Mouse (Mus musculus): ENCODE results near the gene Casq2. TPM values are rescaled to one million over a fixed set of nuclear protein-coding genes. Genes with fewer than 3 reads are reported as not detected.

The Casq2 gene
- polyA plus RNA-seq, 1 experiment from 2014 or later: 0.82 TPM

DNA sequence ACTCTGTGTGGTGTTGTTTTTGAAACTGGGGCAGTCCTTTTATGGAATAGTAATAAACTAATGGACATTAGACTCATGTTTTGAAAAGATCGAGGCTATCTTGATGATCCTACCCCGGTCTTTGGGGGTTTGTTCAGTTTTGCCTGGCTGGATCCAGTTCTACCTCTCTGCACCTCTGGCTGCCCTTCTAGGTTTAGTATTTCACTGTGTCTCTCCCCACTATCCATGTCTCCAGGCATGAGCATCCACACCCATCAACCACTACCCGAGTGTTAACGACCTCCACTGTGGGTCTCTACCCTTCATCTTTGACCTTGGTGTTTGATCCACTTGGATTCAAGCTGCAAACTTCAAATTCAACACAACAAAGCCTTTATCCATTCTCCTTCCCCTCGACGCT, 60.2 kb downstream of the Casq2 start:
- no peaks in the 10 kb centered on the region for H3K36me3 ChIP-seq (ENCODE audit: control insufficient read depth, insufficient read depth, low read length)
- no peaks in the 10 kb centered on the region for H3K9me3 ChIP-seq (replicated peaks; ENCODE audit: control insufficient read depth, low read length, poor library complexity, severe bottlenecking)
- no peak overlapping the region for H3K4me3 ChIP-seq (ENCODE audit: low read depth, low read length)
- 47% methylated on average over 6 of the region's 6 CpGs for WGBS
- H3K4me1 ChIP-seq (ENCODE audit: control insufficient read depth, insufficient read depth, low read length): peaks cover 5% of the 10 kb centered on the region; the same call in 1 of the 2 replicates
- no peak overlapping the region for H3K4me2 ChIP-seq (ENCODE audit: low read length)
- no peak overlapping the region for H3K27ac ChIP-seq (ENCODE audit: low read length)
- no peak for ATAC-seq
- no peak overlapping the region for H3K9ac ChIP-seq (ENCODE audit: low read depth, low read length)
- H3K27me3 ChIP-seq (ENCODE audit: control insufficient read depth, insufficient read depth, low read depth, low read length): no peaks in the 10 kb centered on the region

DNA sequence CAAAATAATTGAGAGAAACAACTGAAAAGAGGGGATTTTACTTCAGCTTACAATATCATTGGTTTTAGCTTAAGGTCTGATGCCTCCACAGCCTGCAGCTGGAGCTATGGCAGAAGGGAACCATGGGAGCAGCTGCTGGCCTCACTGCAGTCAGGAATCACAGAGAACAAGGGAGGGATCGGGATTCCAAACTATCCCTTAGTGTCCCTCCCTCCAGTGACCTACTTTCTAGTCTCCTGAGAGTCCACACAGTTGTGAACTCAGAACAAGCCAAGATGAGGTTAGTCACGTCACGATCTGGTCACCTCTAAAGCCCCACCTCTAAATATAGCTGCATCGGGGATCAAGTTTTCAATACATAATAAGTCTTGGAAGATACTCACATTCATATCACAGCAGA, 61.0 kb downstream of the Casq2 start:
- no peak overlapping the region for H3K27ac ChIP-seq (ENCODE audit: low read length)

GRCm38 (mm10) chr3:102149941-102150340, 63.7 kb downstream of the Casq2 start:
- Histone ChIP-seq H3K9me3 (replicated peaks; ENCODE audit: control insufficient read depth, low read length, poor library complexity, severe bottlenecking) (no peaks in the 10 kb centered on the region), H3K27me3 (ENCODE audit: control insufficient read depth, insufficient read depth, low read depth, low read length) (no peaks in the 10 kb centered on the region), H3K4me3 (ENCODE audit: low read depth, low read length) (no peak overlapping the region), H3K4me2 (ENCODE audit: low read length) (no peak overlapping the region), H3K4me1 (ENCODE audit: control insufficient read depth, insufficient read depth, low read length) (peaks cover 7% of the 10 kb centered on the region; the same call in 1 of the 2 replicates), H3K27ac (ENCODE audit: low read length) (no peak overlapping the region), H3K36me3 (ENCODE audit: control insufficient read depth, insufficient read depth, low read length) (no peaks in the 10 kb centered on the region), H3K9ac (ENCODE audit: low read depth, low read length) (no peak overlapping the region)
- 75% methylated on average over 7 of the region's 7 CpGs for WGBS
- ATAC-seq: no peak

More for the DNA sequence above, 61.0 kb downstream of the Casq2 start:
- 60% methylated on average over 4 of the region's 4 CpGs for WGBS
- H3K4me3 ChIP-seq (ENCODE audit: low read depth, low read length): no peak overlapping the region
- H3K9ac ChIP-seq (ENCODE audit: low read depth, low read length): no peak overlapping the region
- ATAC-seq: no peak; the same call in 1 of the 2 replicates
- H3K4me2 ChIP-seq (ENCODE audit: low read length): no peak overlapping the region
- H3K9me3 ChIP-seq (replicated peaks; ENCODE audit: control insufficient read depth, low read length, poor library complexity, severe bottlenecking): no peaks in the 10 kb centered on the region
- no peaks in the 10 kb centered on the region for H3K36me3 ChIP-seq (ENCODE audit: control insufficient read depth, insufficient read depth, low read length)
- H3K27me3 ChIP-seq (ENCODE audit: control insufficient read depth, insufficient read depth, low read depth, low read length): no peaks in the 10 kb centered on the region
- H3K4me1 ChIP-seq (ENCODE audit: control insufficient read depth, insufficient read depth, low read length): peaks cover 5% of the 10 kb centered on the region; the same call in 1 of the 2 replicates

GRCm38 (mm10) chr3:102151850-102152249, 65.6 kb downstream of the Casq2 start:
- no peak overlapping the region for H3K4me3 ChIP-seq (ENCODE audit: low read depth, low read length)
- no peaks in the 10 kb centered on the region for H3K9me3 ChIP-seq (replicated peaks; ENCODE audit: control insufficient read depth, low read length, poor library complexity, severe bottlenecking)
- no peaks in the 10 kb centered on the region for H3K36me3 ChIP-seq (ENCODE audit: control insufficient read depth, insufficient read depth, low read length)
- no peaks in the 10 kb centered on the region for H3K27me3 ChIP-seq (ENCODE audit: control insufficient read depth, insufficient read depth, low read depth, low read length)
- no peak for ATAC-seq
- peaks cover 4% of the 10 kb centered on the region; the same call in 1 of the 2 replicates for H3K4me1 ChIP-seq (ENCODE audit: control insufficient read depth, insufficient read depth, low read length)
- no peak overlapping the region for H3K4me2 ChIP-seq (ENCODE audit: low read length)
- H3K27ac ChIP-seq (ENCODE audit: low read length): no peak overlapping the region
- H3K9ac ChIP-seq (ENCODE audit: low read depth, low read length): no peak overlapping the region
- WGBS: 21% methylated on average over 4 of the region's 4 CpGs

- H3K4me2 ChIP-seq (ENCODE audit: low read length): no peak overlapping the region
- H3K9me3 ChIP-seq (replicated peaks; ENCODE audit: control insufficient read depth, low read length, poor library complexity, severe bottlenecking): no peaks in the 10 kb centered on the region
- no peak overlapping the region for H3K9ac ChIP-seq (ENCODE audit: low read depth, low read length)
- WGBS: 31% methylated on average over 4 of the region's 4 CpGs
- H3K4me1 ChIP-seq (ENCODE audit: control insufficient read depth, insufficient read depth, low read length): peaks cover 2% of the 10 kb centered on the region; the same call in 1 of the 2 replicates
- H3K27ac ChIP-seq (ENCODE audit: low read length): no peak overlapping the region
- H3K4me3 ChIP-seq (ENCODE audit: low read depth, low read length): no peak overlapping the region
- no peaks in the 10 kb centered on the region for H3K27me3 ChIP-seq (ENCODE audit: control insufficient read depth, insufficient read depth, low read depth, low read length)
- no peaks in the 10 kb centered on the region for H3K36me3 ChIP-seq (ENCODE audit: control insufficient read depth, insufficient read depth, low read length)
- ATAC-seq: no peak
Measured at GRCm38 (mm10) chr3:102152471-102152870, 66.3 kb downstream of the Casq2 start.

- ATAC-seq: no peak; the same call in 1 of the 2 replicates
- Histone ChIP-seq H3K27me3 (ENCODE audit: control insufficient read depth, insufficient read depth, low read depth, low read length) (no peaks in the 10 kb centered on the region), H3K9ac (ENCODE audit: low read depth, low read length) (no peak overlapping the region), H3K36me3 (ENCODE audit: control insufficient read depth, insufficient read depth, low read length) (no peaks in the 10 kb centered on the region), H3K9me3 (replicated peaks; ENCODE audit: control insufficient read depth, low read length, poor library complexity, severe bottlenecking) (no peaks in the 10 kb centered on the region), H3K4me1 (ENCODE audit: control insufficient read depth, insufficient read depth, low read length) (peaks cover 2% of the 10 kb centered on the region; the same call in 1 of the 2 replicates), H3K27ac (ENCODE audit: low read length) (no peak overlapping the region), H3K4me2 (ENCODE audit: low read length) (no peak overlapping the region), H3K4me3 (ENCODE audit: low read depth, low read length) (no peak overlapping the region)
- WGBS: 14% methylated on average over 4 of the region's 4 CpGs
Measured at GRCm38 (mm10) chr3:102152872-102153271, 66.7 kb downstream of the Casq2 start.

GRCm38 (mm10) chr3:102154107-102154506, 67.9 kb downstream of the Casq2 start:
- Histone ChIP-seq H3K27me3 (ENCODE audit: control insufficient read depth, insufficient read depth, low read depth, low read length) (no peaks in the 10 kb centered on the region), H3K9me3 (replicated peaks; ENCODE audit: control insufficient read depth, low read length, poor library complexity, severe bottlenecking) (no peaks in the 10 kb centered on the region), H3K9ac (ENCODE audit: low read depth, low read length) (no peak overlapping the region), H3K4me1 (ENCODE audit: control insufficient read depth, insufficient read depth, low read length) (peaks cover 2% of the 10 kb centered on the region; the same call in 1 of the 2 replicates), H3K27ac (ENCODE audit: low read length) (no peak overlapping the region), H3K36me3 (ENCODE audit: control insufficient read depth, insufficient read depth, low read length) (no peaks in the 10 kb centered on the region), H3K4me3 (ENCODE audit: low read depth, low read length) (no peak overlapping the region), H3K4me2 (ENCODE audit: low read length) (no peak overlapping the region)
- ATAC-seq: no peak
- 91% methylated on average over 7 of the region's 7 CpGs for WGBS

DNA sequence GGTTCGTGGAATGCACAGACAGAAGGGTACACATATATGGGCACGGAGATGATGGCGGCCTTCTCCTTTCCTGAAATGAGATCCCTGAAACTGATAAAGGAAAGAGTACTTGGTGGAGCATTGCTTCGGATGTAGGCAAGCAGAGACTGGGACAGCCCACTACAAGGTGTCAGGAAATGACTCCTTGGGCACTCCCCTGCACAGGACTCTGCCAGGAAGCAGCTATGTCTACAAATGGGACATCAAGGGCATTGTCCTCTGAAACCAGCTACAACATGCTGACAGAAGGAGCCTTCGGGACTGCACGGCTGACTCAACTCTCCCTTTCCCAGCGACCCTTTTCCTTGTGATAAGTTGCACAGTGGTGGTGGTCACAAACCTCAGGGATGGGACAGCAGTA, 70.5 kb downstream of the Casq2 start:
- H3K4me3 ChIP-seq (ENCODE audit: low read depth, low read length): no peak overlapping the region

DNA sequence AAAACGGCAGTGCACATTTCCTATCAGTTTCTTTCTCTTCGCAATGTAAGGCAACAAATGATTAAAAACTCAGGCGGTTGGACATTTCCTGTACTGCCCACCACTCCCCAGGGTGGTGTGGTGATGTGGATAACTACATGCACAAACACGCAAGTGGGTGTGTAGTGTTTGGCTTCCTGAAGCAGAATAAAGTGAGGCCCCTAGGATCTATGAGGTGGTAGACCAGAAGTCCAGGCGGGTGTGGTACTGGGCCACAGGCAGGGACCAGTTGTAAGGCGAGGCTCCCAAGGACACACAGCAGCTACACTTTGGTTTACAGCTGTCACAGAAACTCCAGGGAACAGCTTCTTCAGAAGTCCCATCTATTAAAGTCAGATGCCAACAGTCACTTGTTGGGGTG, 71.4 kb downstream of the Casq2 start:
- 93% methylated on average over 6 of the region's 6 CpGs for WGBS
- H3K36me3 ChIP-seq (ENCODE audit: control insufficient read depth, insufficient read depth, low read length): no peaks in the 10 kb centered on the region

More for the DNA sequence above, 70.5 kb downstream of the Casq2 start:
- no peaks in the 10 kb centered on the region for H3K27me3 ChIP-seq (ENCODE audit: control insufficient read depth, insufficient read depth, low read depth, low read length)
- H3K9me3 ChIP-seq (replicated peaks; ENCODE audit: control insufficient read depth, low read length, poor library complexity, severe bottlenecking): no peaks in the 10 kb centered on the region
- H3K27ac ChIP-seq (ENCODE audit: low read length): no peak overlapping the region
- H3K4me2 ChIP-seq (ENCODE audit: low read length): no peak overlapping the region
- no peak for ATAC-seq
- H3K36me3 ChIP-seq (ENCODE audit: control insufficient read depth, insufficient read depth, low read length): no peaks in the 10 kb centered on the region
- H3K4me1 ChIP-seq (ENCODE audit: control insufficient read depth, insufficient read depth, low read length): peaks cover 6% of the 10 kb centered on the region; the same call in 1 of the 2 replicates
- 93% methylated on average over 7 of the region's 7 CpGs for WGBS
- no peak overlapping the region for H3K9ac ChIP-seq (ENCODE audit: low read depth, low read length)

More for the DNA sequence above, 71.4 kb downstream of the Casq2 start:
- no peak for ATAC-seq
- H3K4me1 ChIP-seq (ENCODE audit: control insufficient read depth, insufficient read depth, low read length): peaks cover 4% of the 10 kb centered on the region; the same call in 1 of the 2 replicates
- H3K4me3 ChIP-seq (ENCODE audit: low read depth, low read length): no peak overlapping the region
- no peaks in the 10 kb centered on the region for H3K9me3 ChIP-seq (replicated peaks; ENCODE audit: control insufficient read depth, low read length, poor library complexity, severe bottlenecking)
- H3K27ac ChIP-seq (ENCODE audit: low read length): no peak overlapping the region
- H3K9ac ChIP-seq (ENCODE audit: low read depth, low read length): no peak overlapping the region
- no peaks in the 10 kb centered on the region for H3K27me3 ChIP-seq (ENCODE audit: control insufficient read depth, insufficient read depth, low read depth, low read length)
- no peak overlapping the region for H3K4me2 ChIP-seq (ENCODE audit: low read length)

Data from midbrain, embryonic 16.5 days (tissue).